Mouse (Mus musculus): ENCODE measurements at regions not wholly inside any gene's neighbourhood (a gene's known extent, or its start where the extent isn't known, plus 50 kb on each side); places are given as distances from the start of the nearest gene placed in this dataset.

DNA sequence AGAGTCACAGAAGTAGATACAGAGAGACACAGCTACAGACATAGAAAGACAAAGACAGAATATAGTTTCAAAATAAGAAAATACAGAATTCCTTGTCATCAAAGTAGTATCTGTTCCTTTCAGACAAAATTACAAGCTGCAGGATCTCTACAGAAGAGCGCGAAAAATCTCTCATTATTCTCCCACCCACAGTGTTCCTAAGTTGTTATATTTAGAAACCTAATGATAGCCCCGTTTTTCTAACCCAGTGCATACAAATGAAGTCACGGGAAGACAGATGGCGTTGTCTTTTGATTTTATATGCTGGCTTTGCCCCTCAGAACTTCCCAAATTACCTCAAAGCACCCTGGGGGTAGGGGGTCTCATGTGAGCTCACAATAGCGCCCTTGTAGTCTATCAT, 250.0 kb upstream of the Msx2 start:
- H3K27ac ChIP-seq (ENCODE audit: insufficient read depth, low read depth, low read length), result no peak overlapping the region
- H3K4me1 ChIP-seq (ENCODE audit: control insufficient read depth, insufficient read depth, low read length), result peaks cover 17% of the 10 kb centered on the region
- TF ChIP-seq POLR2A (IDR thresholded peaks at IDR 0.05; ENCODE audit: insufficient read depth, low read depth, low read length) (no peak), CTCF (IDR thresholded peaks at IDR 0.05; ENCODE audit: insufficient read depth, low read depth, low read length) (no peak)
- 23% methylated on average over 6 of the region's 6 CpGs for WGBS
- no peak overlapping the region for H3K4me3 ChIP-seq (ENCODE audit: insufficient read depth, low read depth, low read length)

DNA sequence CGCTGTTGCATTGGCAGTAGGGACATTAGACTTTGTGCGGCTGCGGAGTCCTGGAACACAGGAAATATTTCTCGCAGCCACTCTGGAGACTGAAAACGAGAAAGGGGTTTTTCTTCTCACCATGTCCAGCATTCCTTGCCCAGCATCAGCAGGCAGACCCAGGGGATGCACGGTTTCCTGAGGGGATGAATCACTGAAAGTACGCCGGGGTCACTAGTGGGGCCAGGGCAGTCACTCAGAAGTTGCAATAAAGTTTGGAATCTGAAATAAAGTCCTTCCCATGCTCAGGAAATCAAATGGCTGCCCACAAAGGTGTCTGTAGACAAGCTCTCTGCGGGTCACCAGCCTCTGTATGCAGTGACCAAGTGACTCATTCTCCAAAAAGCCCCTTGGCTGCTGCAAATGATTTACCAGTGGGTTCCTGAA, 248.2 kb upstream of the Msx2 start:
- TF ChIP-seq CTCF (IDR thresholded peaks at IDR 0.05; ENCODE audit: insufficient read depth, low read depth, low read length) (no peak), POLR2A (IDR thresholded peaks at IDR 0.05; ENCODE audit: insufficient read depth, low read depth, low read length) (no peak)
- Histone ChIP-seq H3K4me3 (ENCODE audit: insufficient read depth, low read depth, low read length) (no peak overlapping the region), H3K27ac (ENCODE audit: insufficient read depth, low read depth, low read length) (no peak overlapping the region), H3K4me1 (ENCODE audit: control insufficient read depth, insufficient read depth, low read length) (peaks cover 17% of the 10 kb centered on the region)
- 67% methylated on average over 9 of the region's 9 CpGs for WGBS

DNA sequence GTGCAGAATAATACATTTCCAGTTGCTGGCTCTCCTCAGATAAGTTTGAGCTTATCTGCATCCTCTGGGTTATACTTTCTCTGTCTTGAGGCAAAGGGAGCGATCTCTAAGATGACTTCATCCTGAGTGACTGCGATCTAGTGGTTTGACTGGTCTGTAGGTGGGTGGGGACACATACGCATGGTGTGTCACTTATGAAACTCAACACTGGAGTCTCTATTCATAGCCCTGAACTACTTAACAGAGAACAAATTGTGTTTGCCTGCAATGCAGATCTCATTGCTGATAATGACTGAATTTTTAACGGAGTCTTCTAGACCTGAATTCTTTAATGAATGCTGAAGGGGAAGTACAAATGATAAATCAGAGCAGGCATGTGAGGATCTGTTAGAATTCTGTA, 244.7 kb upstream of the Msx2 start:
- no peak overlapping the region for H3K27ac ChIP-seq (ENCODE audit: insufficient read depth, low read depth, low read length)
- no peak overlapping the region for H3K4me3 ChIP-seq (ENCODE audit: insufficient read depth, low read depth, low read length)
- 89% methylated on average over 4 of the region's 4 CpGs for WGBS
- TF ChIP-seq POLR2A (IDR thresholded peaks at IDR 0.05; ENCODE audit: insufficient read depth, low read depth, low read length), result no peak
- TF ChIP-seq CTCF (IDR thresholded peaks at IDR 0.05; ENCODE audit: insufficient read depth, low read depth, low read length), result no peak
- H3K4me1 ChIP-seq (ENCODE audit: control insufficient read depth, insufficient read depth, low read length), result peaks cover 15% of the 10 kb centered on the region

DNA sequence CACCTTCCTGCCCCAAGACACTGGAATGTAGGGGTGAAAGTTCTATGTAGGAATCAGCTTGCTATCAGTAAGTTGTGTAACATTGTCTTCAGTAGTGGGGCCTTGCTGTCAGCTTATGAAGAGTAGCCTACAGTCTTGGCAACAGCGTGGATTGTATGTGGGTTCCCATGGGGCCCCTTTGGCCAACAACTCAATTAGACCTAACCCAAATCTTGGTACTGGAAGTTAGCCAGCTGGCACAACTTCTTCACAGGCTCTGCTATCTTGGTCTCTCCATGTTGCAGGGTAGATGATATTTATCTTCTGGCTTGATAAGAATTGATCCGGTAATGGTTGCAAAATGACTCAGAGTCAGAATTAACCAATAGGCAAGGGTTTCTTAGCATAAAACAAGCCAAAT, 244.2 kb upstream of the Msx2 start:
- no peak overlapping the region for H3K4me3 ChIP-seq (ENCODE audit: insufficient read depth, low read depth, low read length)
- H3K4me1 ChIP-seq (ENCODE audit: control insufficient read depth, insufficient read depth, low read length), result peaks cover 11% of the 10 kb centered on the region
- H3K27ac ChIP-seq (ENCODE audit: insufficient read depth, low read depth, low read length), result no peak overlapping the region
- TF ChIP-seq CTCF (IDR thresholded peaks at IDR 0.05; ENCODE audit: insufficient read depth, low read depth, low read length) (no peak), POLR2A (IDR thresholded peaks at IDR 0.05; ENCODE audit: insufficient read depth, low read depth, low read length) (no peak)
- 93% methylated on average over 2 of the region's 2 CpGs for WGBS

DNA sequence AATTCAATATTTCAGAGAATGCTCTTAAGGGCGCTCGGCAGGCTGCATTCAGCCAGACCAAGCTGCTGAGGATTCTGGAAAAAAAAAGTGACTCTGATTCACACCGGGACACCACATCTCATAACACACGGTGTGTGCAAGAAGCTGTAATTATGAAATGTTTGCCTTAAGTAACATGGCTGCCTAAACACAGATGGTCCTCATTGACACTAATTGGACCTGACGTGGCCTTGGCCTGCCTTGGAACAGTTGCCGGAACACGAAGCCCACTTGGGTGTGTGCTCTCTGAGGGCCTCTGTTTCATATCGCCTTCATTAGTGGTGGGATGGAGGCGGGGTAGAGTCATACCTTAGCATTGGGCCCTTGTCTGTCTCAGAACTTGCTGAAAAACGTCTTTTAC, 236.2 kb upstream of the Msx2 start:
- 81% methylated on average over 10 of the region's 10 CpGs for WGBS
- H3K4me1 ChIP-seq (ENCODE audit: control insufficient read depth, insufficient read depth, low read length), result no peaks in the 10 kb centered on the region

DNA sequence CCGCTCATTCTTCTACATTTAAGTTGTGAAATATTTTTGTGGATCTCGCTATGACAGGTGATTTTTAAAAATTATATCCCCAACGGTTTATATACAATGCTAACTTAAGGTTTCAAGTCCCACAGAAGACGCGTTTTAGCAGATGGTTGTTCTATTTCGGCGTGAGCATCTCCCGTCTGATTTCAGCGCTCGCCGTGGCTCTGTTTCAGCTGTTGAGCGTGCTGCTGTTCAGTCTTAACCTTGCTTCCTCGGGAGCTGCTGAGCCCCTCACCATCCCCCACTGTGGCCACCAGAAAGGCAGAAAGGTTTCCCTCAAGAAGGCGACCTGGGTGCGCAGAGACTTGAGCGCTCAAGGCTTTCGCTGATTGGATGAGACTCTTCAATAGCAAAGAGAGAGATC, 234.7 kb upstream of the Msx2 start:
- Histone ChIP-seq H3K4me1 (ENCODE audit: control insufficient read depth, insufficient read depth, low read length) (no peaks in the 10 kb centered on the region), H3K4me3 (ENCODE audit: insufficient read depth, low read depth, low read length) (no peak overlapping the region), H3K27ac (ENCODE audit: insufficient read depth, low read depth, low read length) (no peak overlapping the region)
- no peak for TF ChIP-seq CTCF (IDR thresholded peaks at IDR 0.05; ENCODE audit: insufficient read depth, low read depth, low read length)
- no peak for TF ChIP-seq POLR2A (IDR thresholded peaks at IDR 0.05; ENCODE audit: insufficient read depth, low read depth, low read length)
- 91% methylated on average over 17 of the region's 17 CpGs for WGBS

More for the DNA sequence above, 236.2 kb upstream of the Msx2 start:
- TF ChIP-seq CTCF (IDR thresholded peaks at IDR 0.05; ENCODE audit: insufficient read depth, low read depth, low read length), result no peak
- no peak for TF ChIP-seq POLR2A (IDR thresholded peaks at IDR 0.05; ENCODE audit: insufficient read depth, low read depth, low read length)
- Histone ChIP-seq H3K27ac (ENCODE audit: insufficient read depth, low read depth, low read length) (no peak overlapping the region), H3K4me3 (ENCODE audit: insufficient read depth, low read depth, low read length) (no peak overlapping the region)

GRCm38 (mm10) chr13:53704104-53704503, 231.2 kb upstream of the Msx2 start:
- no peak for TF ChIP-seq CTCF (IDR thresholded peaks at IDR 0.05; ENCODE audit: insufficient read depth, low read depth, low read length)
- TF ChIP-seq POLR2A (IDR thresholded peaks at IDR 0.05; ENCODE audit: insufficient read depth, low read depth, low read length), result no peak

DNA sequence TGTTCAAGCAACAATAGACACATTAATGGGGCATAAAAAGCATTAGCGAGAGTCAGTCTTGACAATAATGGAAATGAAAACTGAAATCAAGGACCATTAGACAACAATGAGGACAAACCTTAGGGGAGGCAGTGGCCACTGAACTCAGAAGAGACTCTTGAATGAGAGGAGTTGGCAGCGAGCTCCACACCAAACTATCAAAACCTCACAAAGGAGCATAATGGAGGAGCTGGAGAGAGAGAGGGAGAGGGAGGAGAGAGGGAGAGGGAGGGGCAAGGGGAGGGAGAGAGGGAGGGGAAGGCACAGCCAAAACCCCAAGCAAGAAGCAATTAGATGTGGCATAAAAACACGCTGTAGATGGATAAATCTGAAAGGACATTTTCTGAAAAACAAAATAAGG, 227.4 kb upstream of the Msx2 start:
- Histone ChIP-seq H3K27ac (ENCODE audit: insufficient read depth, low read depth, low read length) (no peak overlapping the region), H3K4me1 (ENCODE audit: control insufficient read depth, insufficient read depth, low read length) (no peaks in the 10 kb centered on the region; the same call in 1 of the 2 replicates), H3K4me3 (ENCODE audit: insufficient read depth, low read depth, low read length) (no peak overlapping the region)
- TF ChIP-seq POLR2A (IDR thresholded peaks at IDR 0.05; ENCODE audit: insufficient read depth, low read depth, low read length), result no peak
- WGBS, result 56% methylated on average over 3 of the region's 3 CpGs

More at GRCm38 (mm10) chr13:53704104-53704503, 231.2 kb upstream of the Msx2 start:
- H3K27ac ChIP-seq (ENCODE audit: insufficient read depth, low read depth, low read length), result no peak overlapping the region
- H3K4me3 ChIP-seq (ENCODE audit: insufficient read depth, low read depth, low read length), result no peak overlapping the region
- 92% methylated on average over 11 of the region's 11 CpGs for WGBS
- H3K4me1 ChIP-seq (ENCODE audit: control insufficient read depth, insufficient read depth, low read length), result no peaks in the 10 kb centered on the region

GRCm38 (mm10) chr13:53697954-53698353, 225.1 kb upstream of the Msx2 start:
- 18% methylated on average over 6 of the region's 6 CpGs for WGBS
- Histone ChIP-seq H3K4me3 (ENCODE audit: insufficient read depth, low read depth, low read length) (no peak overlapping the region), H3K4me1 (ENCODE audit: control insufficient read depth, insufficient read depth, low read length) (no peaks in the 10 kb centered on the region; the same call in 1 of the 2 replicates), H3K27ac (ENCODE audit: insufficient read depth, low read depth, low read length) (no peak overlapping the region)
- TF ChIP-seq POLR2A (IDR thresholded peaks at IDR 0.05; ENCODE audit: insufficient read depth, low read depth, low read length) (no peak), CTCF (IDR thresholded peaks at IDR 0.05; ENCODE audit: insufficient read depth, low read depth, low read length) (no peak)

GRCm38 (mm10) chr13:53695385-53695784, 222.5 kb upstream of the Msx2 start:
- Histone ChIP-seq H3K4me3 (ENCODE audit: insufficient read depth, low read depth, low read length) (no peak overlapping the region), H3K27ac (ENCODE audit: insufficient read depth, low read depth, low read length) (no peak overlapping the region), H3K4me1 (ENCODE audit: control insufficient read depth, insufficient read depth, low read length) (no peaks in the 10 kb centered on the region; the same call in 1 of the 2 replicates)
- TF ChIP-seq POLR2A (IDR thresholded peaks at IDR 0.05; ENCODE audit: insufficient read depth, low read depth, low read length), result no peak
- no peak for TF ChIP-seq CTCF (IDR thresholded peaks at IDR 0.05; ENCODE audit: insufficient read depth, low read depth, low read length)
- 75% methylated on average over 3 of the region's 3 CpGs for WGBS

Data from olfactory bulb, adult 2 months (tissue).